Mouse (Mus musculus) cortical plate, adult 2 months (tissue): ENCODE measurements at regions not wholly inside any gene's neighbourhood (a gene's known extent, or its start where the extent isn't known, plus 50 kb on each side); places are given as distances from the start of the nearest gene placed in this dataset.

Experiments used
- CTCF ChIP-seq: fragments of 200-500 bp; IDR thresholded peaks from 2 replicates; pipeline ENCODE4 v1.5.1; 2011; ENCODE audit warnings: mild to moderate bottlenecking, control low read depth, low read length; ENCODE audit not compliant: insufficient read depth; ENCODE audit errors: extremely low read depth
- POLR2A ChIP-seq: fragments of 200-500 bp; IDR thresholded peaks from 2 replicates; pipeline ENCODE4 v1.6.1; 2011; ENCODE audit warnings: mild to moderate bottlenecking, low read length, control low read depth; ENCODE audit not compliant: insufficient read depth; ENCODE audit errors: extremely low read depth

DNA sequence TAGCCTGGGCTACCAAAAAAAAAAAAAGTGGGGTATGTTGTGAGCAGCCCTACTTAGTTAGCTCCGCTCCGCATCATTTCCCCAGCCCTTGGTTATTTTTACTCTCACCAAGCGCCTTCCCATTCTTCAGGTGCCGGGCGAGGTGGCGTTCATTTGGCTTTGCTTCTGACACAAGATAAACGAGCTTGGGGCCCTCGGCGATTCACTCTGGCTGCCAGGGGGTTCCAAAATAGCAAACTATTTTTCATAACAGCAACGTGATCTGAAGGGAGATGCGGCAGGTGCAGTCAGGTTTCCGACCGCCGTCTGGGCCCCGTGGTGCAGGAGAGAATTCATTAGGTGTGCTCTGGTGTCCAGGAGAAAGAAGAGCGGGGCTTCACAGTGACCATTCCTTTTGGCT is 403.6 kb upstream of the Rora start:
- TF ChIP-seq POLR2A (no peak), CTCF (no peak)
